In genomic region chr9:74952106-74952505, GRCm38 (mm10) we compare ENCODE assay signal across 7 mouse cellular contexts. TPM values are rescaled to one million over a fixed set of nuclear protein-coding genes. Genes with fewer than 3 reads are reported as not detected.
A peak's percentile ranks its signal among the peaks of the same experiment; 100 is the strongest.
DNase-seq lines count a peak whose midpoint lies in the region; ATAC-seq and TF ChIP-seq lines count a peak whose summit lies in the region.

No protein-coding gene starts in this region.

- no peak for DNase-seq in testis, postnatal 14 days (ENCODE audit: low spot score)
- no peak for DNase-seq in hindbrain, embryonic 14.5 days (ENCODE audit: low spot score)
- DNase-seq in adrenal gland, postnatal 25 days = no peak

- no peaks in the 10 kb centered on the region; the same call in 1 of the 2 replicates for H3K4me1 ChIP-seq in testis, adult 2 months (ENCODE audit: control insufficient read depth, insufficient read depth, low read length)
- peaks cover 5% of the 10 kb centered on the region for H3K4me1 ChIP-seq in embryonic facial prominence, embryonic 12.5 days
- peaks cover 8% of the 10 kb centered on the region for H3K4me1 ChIP-seq in hindbrain, embryonic 14.5 days (replicated peaks; ENCODE audit: control insufficient read depth, insufficient read depth, low read length)

- peak overlapping the region; percentile 87; the same call in 1 of the 2 replicates for H3K9ac ChIP-seq in embryonic facial prominence, embryonic 12.5 days
- H3K9ac ChIP-seq in hindbrain, embryonic 14.5 days = peak overlapping the region; percentile 55

- no peak for TF ChIP-seq CTCF in testis, adult 2 months (IDR thresholded peaks at IDR 0.05; ENCODE audit: control insufficient read depth, insufficient read depth, insufficient replicate concordance, low read depth, low read length)

- WGBS in embryonic facial prominence, embryonic 12.5 days = 41% methylated on average over 5 of the region's 5 CpGs
- WGBS in hindbrain, embryonic 14.5 days = 58% methylated on average over 5 of the region's 5 CpGs

- ATAC-seq in embryonic facial prominence, embryonic 12.5 days (ENCODE audit: insufficient number of reproducible peaks, insufficient read depth, low FRiP score, low TSS enrichment) = no peak
- no peak for ATAC-seq in hindbrain, embryonic 14.5 days (ENCODE audit: low FRiP score)
- ATAC-seq in megakaryocyte, adult 5-6 weeks (ENCODE audit: poor library complexity, severe bottlenecking) = peak; percentile 46
- ATAC-seq in megakaryocyte-erythroid progenitor cell, adult 5-6 weeks (replicated peaks; ENCODE audit: low FRiP score, low TSS enrichment, poor library complexity, severe bottlenecking) = no peak

- no peaks in the 10 kb centered on the region for H3K36me3 ChIP-seq in testis, adult 2 months (ENCODE audit: control insufficient read depth, insufficient read depth, low read length)
- H3K36me3 ChIP-seq in embryonic facial prominence, embryonic 12.5 days = peaks cover 3% of the 10 kb centered on the region; the same call in 1 of the 2 replicates
- H3K36me3 ChIP-seq in hindbrain, embryonic 14.5 days (replicated peaks; ENCODE audit: control insufficient read depth, insufficient read depth) = 0 out of 2 replicates have a peak, but pooled peaks cover 3% of the 10 kb centered on the region

- H3K4me3 ChIP-seq in testis, adult 2 months (ENCODE audit: control insufficient read depth, low read depth, low read length) = peak overlapping the region; percentile 97
- peak overlapping the region; percentile 90 for H3K4me3 ChIP-seq in embryonic facial prominence, embryonic 12.5 days
- H3K4me3 ChIP-seq in hindbrain, embryonic 14.5 days (replicated peaks; ENCODE audit: low read length) = peak overlapping the region; percentile 95

- peak overlapping the region; percentile 94; the same call in 1 of the 2 replicates for H3K27ac ChIP-seq in testis, adult 2 months (ENCODE audit: control insufficient read depth, insufficient read depth, low read depth, low read length)
- 0 out of 2 replicates have a peak overlapping the region, but pooled peaks have one; percentile 94 for H3K27ac ChIP-seq in embryonic facial prominence, embryonic 12.5 days
- H3K27ac ChIP-seq in hindbrain, embryonic 14.5 days = peak overlapping the region; percentile 93; the same call in 1 of the 2 replicates

- H3K4me2 ChIP-seq in embryonic facial prominence, embryonic 12.5 days (replicated peaks) = peak overlapping the region; percentile 90
- peak overlapping the region; percentile 92 for H3K4me2 ChIP-seq in hindbrain, embryonic 14.5 days (replicated peaks)

- TF ChIP-seq POLR2A in testis, adult 2 months (IDR thresholded peaks at IDR 0.05; ENCODE audit: control insufficient read depth, low read depth, low read length) = no peak

- no peaks in the 10 kb centered on the region for H3K9me3 ChIP-seq in embryonic facial prominence, embryonic 12.5 days
- no peaks in the 10 kb centered on the region for H3K9me3 ChIP-seq in hindbrain, embryonic 14.5 days (ENCODE audit: control insufficient read depth, low read length)

- no peaks in the 10 kb centered on the region for H3K27me3 ChIP-seq in testis, adult 2 months (ENCODE audit: control insufficient read depth, insufficient read depth, low read length)
- H3K27me3 ChIP-seq in embryonic facial prominence, embryonic 12.5 days = no peaks in the 10 kb centered on the region
- no peaks in the 10 kb centered on the region for H3K27me3 ChIP-seq in hindbrain, embryonic 14.5 days (ENCODE audit: control insufficient read depth, insufficient read depth, low read length)

RNA-seq across cellular contexts. Expression of gene Fam214a, which starts 0.6 kb away (rescaled TPM):
- 12.1 and 13.8 TPM in 2 replicates for polyA plus RNA-seq in testis, adult 2 months (2012; rRNA removed)
- polyA plus RNA-seq in embryonic facial prominence, embryonic 12.5 days (2016; fragmentation: Nextera tagmentation; extraction: Ambion mirVana) = 13.4 and 14.0 TPM in 2 replicates
- 26.3 and 28.1 TPM in 2 replicates for polyA plus RNA-seq in hindbrain, embryonic 14.5 days (2014; fragmentation: Nextera tagmentation; extraction: Ambion mirVana)
- 11.8 and 14.1 TPM in 2 replicates for total RNA-seq in megakaryocyte, adult 5-6 weeks (2015)
- 9.3 and 10.5 TPM in 2 replicates for total RNA-seq in megakaryocyte, adult 5-6 weeks (2017)
- 110 and 125 TPM in 2 replicates for total RNA-seq in adrenal gland, postnatal 25 days (2021)
- total RNA-seq in megakaryocyte-erythroid progenitor cell, adult 5-6 weeks (2014; fragmentation: Nextera tagmentation) = 2.6 and 9.3 TPM in 2 replicates
- 5.7 and 6.3 TPM in 2 replicates for total RNA-seq in megakaryocyte-erythroid progenitor cell, adult 5-6 weeks (2017)
